Mouse (Mus musculus): Measurements from ENCODE around the gene Gm10645. TPM values are rescaled to one million over a fixed set of nuclear protein-coding genes. Genes with fewer than 3 reads are reported as not detected.

Gm10645 gene
- polyA plus RNA-seq, 1 experiment from 2014 or later, result 7.2 TPM

DNA sequence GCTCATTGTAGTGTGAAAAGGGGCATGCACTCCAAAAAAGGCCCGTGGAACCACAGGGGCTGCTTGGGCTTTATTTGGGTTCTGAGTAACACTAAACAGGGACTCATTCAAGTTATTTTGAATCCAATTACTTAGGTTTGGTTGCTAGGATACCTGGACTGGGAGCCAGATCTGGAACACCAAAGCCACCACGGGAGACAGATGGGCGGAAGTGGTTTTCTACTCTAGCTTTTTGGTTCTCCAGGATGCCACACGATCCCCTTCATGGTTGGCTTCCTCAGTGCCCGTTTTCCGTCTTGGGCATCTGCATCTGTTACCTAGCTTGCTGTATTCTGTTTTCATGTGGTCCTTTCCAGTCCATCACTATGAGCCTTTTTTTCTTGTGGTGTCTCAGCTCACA, 30.1 kb upstream of the Gm10645 start:
- Histone ChIP-seq H3K9me3 (ENCODE audit: control insufficient read depth, low read length) (no peaks in the 10 kb centered on the region), H3K36me3 (ENCODE audit: control insufficient read depth, insufficient read depth, low read length) (no peaks in the 10 kb centered on the region), H3K4me2 (ENCODE audit: low read length) (no peak overlapping the region), H3K9ac (ENCODE audit: low read depth, low read length) (no peak overlapping the region), H3K4me3 (ENCODE audit: low read length) (no peak overlapping the region), H3K4me1 (ENCODE audit: control insufficient read depth, insufficient read depth, low read depth, low read length) (peaks cover 22% of the 10 kb centered on the region), H3K27ac (ENCODE audit: low read depth, low read length) (peak overlapping the region; percentile 39; the same call in 1 of the 2 replicates), H3K27me3 (replicated peaks; ENCODE audit: control insufficient read depth, insufficient read depth, low read length) (no peaks in the 10 kb centered on the region)
- no peak for ATAC-seq
- WGBS, result 33% methylated on average over 6 of the region's 6 CpGs

DNA sequence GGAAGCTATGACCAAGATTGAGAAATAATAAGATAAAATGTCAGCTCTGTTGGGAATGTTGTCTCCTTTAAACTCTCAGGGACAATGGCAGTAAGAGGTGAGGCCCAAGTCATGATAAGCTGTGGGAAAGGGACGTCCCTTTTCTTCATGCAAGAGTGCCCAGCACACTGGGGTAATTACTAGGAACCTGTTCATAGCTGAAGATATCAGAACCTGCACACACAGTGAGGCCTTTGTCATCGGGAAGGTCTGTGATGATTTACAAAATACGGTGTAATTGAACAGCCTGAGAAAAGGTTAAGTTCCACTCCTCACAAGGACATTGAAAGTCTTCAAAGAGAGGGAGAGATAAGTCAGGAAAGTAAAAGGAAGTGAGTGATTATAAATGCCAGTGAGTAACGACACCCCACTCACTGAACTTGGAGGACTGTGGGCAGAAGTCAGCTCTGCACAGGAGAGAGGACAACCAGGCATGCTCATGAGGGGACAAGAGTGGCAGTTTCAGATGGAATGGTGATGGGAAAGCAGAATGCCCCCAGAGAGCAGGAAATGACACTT, 23.6 kb upstream of the Gm10645 start:
- Histone ChIP-seq H3K4me2 (ENCODE audit: low read length) (no peak overlapping the region), H3K9ac (ENCODE audit: low read depth, low read length) (no peak overlapping the region), H3K27ac (ENCODE audit: low read depth, low read length) (no peak overlapping the region), H3K36me3 (ENCODE audit: control insufficient read depth, insufficient read depth, low read length) (no peaks in the 10 kb centered on the region), H3K27me3 (replicated peaks; ENCODE audit: control insufficient read depth, insufficient read depth, low read length) (no peaks in the 10 kb centered on the region), H3K4me3 (ENCODE audit: low read length) (no peak overlapping the region), H3K9me3 (ENCODE audit: control insufficient read depth, low read length) (no peaks in the 10 kb centered on the region), H3K4me1 (ENCODE audit: control insufficient read depth, insufficient read depth, low read depth, low read length) (no peaks in the 10 kb centered on the region)
- WGBS, result 76% methylated on average over 4 of the region's 4 CpGs
- no peak for ATAC-seq

DNA sequence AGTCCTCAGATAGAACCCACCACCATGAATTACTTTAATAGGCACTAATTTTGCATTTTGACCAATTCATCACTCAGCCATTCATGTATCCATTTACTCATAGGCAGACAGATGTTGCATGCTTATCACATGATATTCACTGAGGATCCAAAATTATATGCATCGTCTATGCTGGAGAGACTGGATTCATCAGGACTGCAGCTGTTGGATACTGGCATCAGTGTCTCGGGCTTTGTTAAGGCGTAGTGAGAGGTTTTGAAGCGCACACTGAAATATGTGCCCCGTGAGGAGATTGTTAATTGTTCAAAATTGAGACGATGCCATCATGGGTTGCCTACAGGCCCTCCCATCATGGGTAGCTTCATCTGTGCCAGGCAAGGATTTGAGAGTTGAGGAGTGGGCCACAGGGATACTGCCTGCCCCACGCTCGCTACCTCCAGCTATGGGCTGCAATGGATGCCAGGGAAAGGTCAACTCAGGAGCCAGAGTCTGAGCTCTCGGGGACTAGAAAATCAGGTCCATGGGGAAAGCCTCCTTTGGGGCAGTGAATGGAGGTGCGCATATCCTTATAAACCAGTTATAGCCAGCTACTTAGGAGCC, 21.5 kb upstream of the Gm10645 start:
- H3K27me3 ChIP-seq (replicated peaks; ENCODE audit: control insufficient read depth, insufficient read depth, low read length), result no peaks in the 10 kb centered on the region
- no peaks in the 10 kb centered on the region; the same call in 1 of the 2 replicates for H3K4me1 ChIP-seq (ENCODE audit: control insufficient read depth, insufficient read depth, low read depth, low read length)
- no peak overlapping the region for H3K4me3 ChIP-seq (ENCODE audit: low read length)
- peak; percentile 41; the same call in 1 of the 2 replicates for ATAC-seq
- H3K9ac ChIP-seq (ENCODE audit: low read depth, low read length), result no peak overlapping the region
- H3K36me3 ChIP-seq (ENCODE audit: control insufficient read depth, insufficient read depth, low read length), result no peaks in the 10 kb centered on the region
- no peak overlapping the region for H3K4me2 ChIP-seq (ENCODE audit: low read length)
- H3K27ac ChIP-seq (ENCODE audit: low read depth, low read length), result no peak overlapping the region
- 66% methylated on average over 10 of the region's 10 CpGs for whole genome bisulfite sequencing
- H3K9me3 ChIP-seq (ENCODE audit: control insufficient read depth, low read length), result no peaks in the 10 kb centered on the region

DNA sequence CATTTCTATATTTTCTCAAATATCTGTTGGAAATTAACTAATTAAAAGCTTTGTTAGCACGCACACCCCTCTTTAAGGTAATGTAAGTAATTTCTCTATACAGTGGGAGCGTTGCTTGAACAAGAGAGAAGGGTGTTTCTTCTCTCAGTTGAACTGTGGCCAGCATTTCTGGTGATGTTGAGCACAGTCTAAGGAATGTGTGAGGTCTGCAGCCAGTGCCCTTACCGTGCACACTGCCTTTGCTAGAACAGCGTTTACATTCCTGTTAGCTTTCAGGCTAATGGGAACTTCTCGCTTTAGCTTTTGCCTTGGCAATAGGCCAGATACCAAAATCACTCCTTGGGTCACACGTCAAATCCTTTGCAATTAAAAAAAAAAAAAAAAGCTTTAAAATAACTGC, 20.4 kb upstream of the Gm10645 start:
- no peaks in the 10 kb centered on the region for H3K9me3 ChIP-seq (ENCODE audit: control insufficient read depth, low read length)
- H3K4me2 ChIP-seq (ENCODE audit: low read length), result no peak overlapping the region
- no peaks in the 10 kb centered on the region; the same call in 1 of the 2 replicates for H3K4me1 ChIP-seq (ENCODE audit: control insufficient read depth, insufficient read depth, low read depth, low read length)
- H3K27ac ChIP-seq (ENCODE audit: low read depth, low read length), result no peak overlapping the region
- 52% methylated on average over 6 of the region's 6 CpGs for WGBS
- H3K36me3 ChIP-seq (ENCODE audit: control insufficient read depth, insufficient read depth, low read length), result no peaks in the 10 kb centered on the region
- no peak overlapping the region for H3K9ac ChIP-seq (ENCODE audit: low read depth, low read length)
- no peak overlapping the region for H3K4me3 ChIP-seq (ENCODE audit: low read length)
- no peaks in the 10 kb centered on the region for H3K27me3 ChIP-seq (replicated peaks; ENCODE audit: control insufficient read depth, insufficient read depth, low read length)
- no peak for ATAC-seq

DNA sequence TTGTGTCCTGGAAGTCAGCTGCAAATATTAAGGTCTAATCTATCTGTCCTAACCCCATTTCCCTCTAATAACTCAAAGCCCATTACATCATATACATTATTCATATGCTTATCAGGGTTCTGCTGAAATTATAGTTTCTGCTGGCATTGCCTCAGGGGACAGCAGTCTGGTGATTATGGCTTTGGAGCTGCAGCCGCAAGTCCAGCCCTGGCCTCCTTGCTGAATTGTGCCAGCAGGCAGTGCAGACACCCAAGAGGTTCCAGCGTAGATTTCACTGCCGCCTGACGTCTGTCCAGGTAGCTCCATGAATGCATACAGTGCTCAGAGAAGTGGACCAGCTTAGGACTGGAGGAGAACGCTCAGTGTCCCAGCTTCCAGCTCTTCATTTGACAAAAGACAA, 16.8 kb upstream of the Gm10645 start:
- WGBS, result 48% methylated on average over 5 of the region's 5 CpGs
- H3K27ac ChIP-seq (ENCODE audit: low read depth, low read length), result no peak overlapping the region

DNA sequence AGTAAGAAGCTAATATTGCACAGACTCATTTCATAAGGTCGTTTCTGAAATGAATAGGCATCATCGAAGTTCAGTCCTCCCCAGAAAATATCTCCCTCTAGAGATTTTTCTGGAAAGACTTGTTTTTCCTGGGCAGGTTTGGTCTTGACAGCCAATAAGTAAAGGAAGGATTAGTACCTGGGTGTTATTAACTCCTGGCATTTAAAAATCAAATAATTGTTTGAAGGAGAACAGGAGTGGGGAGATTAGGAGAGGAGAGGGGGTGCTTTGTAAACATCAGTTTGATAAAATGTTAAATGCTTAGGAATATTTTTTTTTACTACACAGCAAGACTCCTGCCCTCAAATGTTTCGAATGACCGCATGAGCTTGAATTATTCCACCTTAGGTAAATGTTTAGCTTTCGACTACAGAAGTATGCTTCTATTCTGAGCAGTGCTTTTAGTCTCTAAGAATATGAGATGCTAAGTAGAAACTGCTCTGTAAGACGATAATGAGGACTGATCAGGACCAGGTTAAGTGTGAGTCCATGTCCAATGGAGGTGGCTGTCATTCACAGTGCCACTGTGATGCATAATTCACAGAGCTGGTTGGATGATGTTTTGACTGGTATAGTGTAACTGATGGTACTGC, 16.0 kb upstream of the Gm10645 start:
- 69% methylated on average over 6 of the region's 6 CpGs for WGBS
- Histone ChIP-seq H3K9me3 (ENCODE audit: control insufficient read depth, low read length) (no peaks in the 10 kb centered on the region), H3K4me2 (ENCODE audit: low read length) (no peak overlapping the region)

More for the DNA sequence above, 16.8 kb upstream of the Gm10645 start:
- Histone ChIP-seq H3K36me3 (ENCODE audit: control insufficient read depth, insufficient read depth, low read length) (no peaks in the 10 kb centered on the region), H3K27me3 (replicated peaks; ENCODE audit: control insufficient read depth, insufficient read depth, low read length) (no peaks in the 10 kb centered on the region), H3K4me3 (ENCODE audit: low read length) (no peak overlapping the region), H3K4me1 (ENCODE audit: control insufficient read depth, insufficient read depth, low read depth, low read length) (peaks cover 5% of the 10 kb centered on the region), H3K4me2 (ENCODE audit: low read length) (no peak overlapping the region), H3K9ac (ENCODE audit: low read depth, low read length) (no peak overlapping the region), H3K9me3 (ENCODE audit: control insufficient read depth, low read length) (no peaks in the 10 kb centered on the region)
- ATAC-seq, result no peak

DNA sequence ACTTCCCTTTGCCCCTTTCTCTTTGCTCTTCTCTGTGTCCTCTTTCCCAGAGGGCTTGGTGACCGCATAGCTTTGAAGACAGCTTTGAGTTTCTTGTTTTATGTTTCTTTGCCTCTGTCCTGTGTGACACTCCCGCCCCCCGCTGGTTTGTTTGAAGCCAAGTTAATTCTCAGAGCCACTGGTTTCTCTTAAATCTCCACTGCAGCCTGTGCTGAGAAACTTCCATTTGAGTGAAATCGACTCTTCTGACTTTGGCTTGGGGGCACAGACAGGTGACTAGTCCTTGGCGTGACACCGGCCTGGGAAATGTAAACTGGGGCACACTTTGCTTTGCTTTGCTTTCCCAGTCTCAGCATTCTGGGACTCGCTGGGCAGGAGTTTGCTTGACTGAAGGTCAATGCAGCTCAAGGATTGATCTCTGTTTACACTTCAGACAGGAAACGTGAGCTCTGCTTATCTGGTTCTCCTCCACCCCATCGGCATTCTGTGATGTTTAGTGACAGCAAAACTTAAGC, 12.3 kb upstream of the Gm10645 start:
- Histone ChIP-seq H3K27ac (ENCODE audit: low read depth, low read length) (no peak overlapping the region), H3K4me2 (ENCODE audit: low read length) (no peak overlapping the region), H3K27me3 (replicated peaks; ENCODE audit: control insufficient read depth, insufficient read depth, low read length) (no peaks in the 10 kb centered on the region), H3K4me1 (ENCODE audit: control insufficient read depth, insufficient read depth, low read depth, low read length) (peaks cover 11% of the 10 kb centered on the region), H3K36me3 (ENCODE audit: control insufficient read depth, insufficient read depth, low read length) (no peaks in the 10 kb centered on the region), H3K9me3 (ENCODE audit: control insufficient read depth, low read length) (no peaks in the 10 kb centered on the region), H3K9ac (ENCODE audit: low read depth, low read length) (no peak overlapping the region), H3K4me3 (ENCODE audit: low read length) (no peak overlapping the region)
- ATAC-seq, result 0 out of 2 replicates have a peak, but pooled peaks have one; percentile 34
- 19% methylated on average over 9 of the region's 9 CpGs for WGBS

More for the DNA sequence above, 16.0 kb upstream of the Gm10645 start:
- Histone ChIP-seq H3K27ac (ENCODE audit: low read depth, low read length) (no peak overlapping the region), H3K9ac (ENCODE audit: low read depth, low read length) (no peak overlapping the region), H3K36me3 (ENCODE audit: control insufficient read depth, insufficient read depth, low read length) (no peaks in the 10 kb centered on the region), H3K27me3 (replicated peaks; ENCODE audit: control insufficient read depth, insufficient read depth, low read length) (no peaks in the 10 kb centered on the region), H3K4me1 (ENCODE audit: control insufficient read depth, insufficient read depth, low read depth, low read length) (peaks cover 11% of the 10 kb centered on the region), H3K4me3 (ENCODE audit: low read length) (no peak overlapping the region)
- no peak for ATAC-seq

DNA sequence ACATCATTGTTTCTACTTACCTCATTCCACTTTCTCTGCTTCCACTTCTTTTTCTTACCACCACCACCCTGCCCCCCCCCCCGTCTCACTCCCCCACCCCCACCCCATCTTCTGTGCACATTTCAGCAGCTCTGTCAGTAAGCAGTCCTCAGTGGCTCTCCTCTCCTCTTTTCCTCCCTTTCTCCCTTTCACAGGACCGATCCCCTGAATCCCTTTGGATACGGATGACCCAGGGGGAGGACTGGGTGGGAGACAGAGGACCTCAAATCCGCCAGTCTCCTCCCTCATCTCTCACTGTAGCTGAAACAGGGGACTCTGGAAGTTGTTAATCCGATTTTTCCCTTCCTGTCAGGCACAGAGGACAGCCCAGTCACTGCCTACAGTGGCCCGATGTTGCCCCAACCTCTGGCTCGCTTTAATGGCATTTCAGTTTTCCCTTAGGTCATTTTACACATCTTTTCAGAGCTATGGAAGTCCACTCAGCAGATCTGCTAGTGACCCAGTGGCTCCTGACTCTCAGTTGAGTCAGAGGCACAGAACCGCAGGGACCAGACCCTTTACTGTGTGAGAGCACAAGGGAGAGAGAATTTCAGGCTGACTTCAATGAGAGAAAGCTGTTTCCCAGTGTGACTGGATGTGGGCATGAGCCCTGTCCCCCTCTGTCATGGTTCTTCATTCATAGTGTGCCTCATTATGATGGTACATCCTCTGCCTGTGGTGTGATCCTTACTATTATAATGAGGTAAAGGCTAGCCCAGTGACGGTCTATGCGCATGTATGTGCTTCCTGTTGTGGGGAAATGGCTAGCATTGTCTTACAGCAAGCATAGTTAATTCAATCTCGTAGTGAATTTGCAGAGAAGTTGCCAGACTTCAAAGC, 11.6 kb upstream of the Gm10645 start:
- 25% methylated on average over 11 of the region's 11 CpGs for WGBS
- no peak overlapping the region for H3K27ac ChIP-seq (ENCODE audit: low read depth, low read length)

More for the DNA sequence above, 11.6 kb upstream of the Gm10645 start:
- no peak for ATAC-seq
- Histone ChIP-seq H3K4me3 (ENCODE audit: low read length) (no peak overlapping the region), H3K36me3 (ENCODE audit: control insufficient read depth, insufficient read depth, low read length) (no peaks in the 10 kb centered on the region), H3K9me3 (ENCODE audit: control insufficient read depth, low read length) (no peaks in the 10 kb centered on the region), H3K4me1 (ENCODE audit: control insufficient read depth, insufficient read depth, low read depth, low read length) (peaks cover 11% of the 10 kb centered on the region), H3K9ac (ENCODE audit: low read depth, low read length) (no peak overlapping the region), H3K27me3 (replicated peaks; ENCODE audit: control insufficient read depth, insufficient read depth, low read length) (no peaks in the 10 kb centered on the region), H3K4me2 (ENCODE audit: low read length) (no peak overlapping the region)

All from hindbrain, embryonic 16.5 days (tissue).